Mouse (Mus musculus): Measurements from ENCODE around the gene Bicc1. TPM values are rescaled to one million over a fixed set of nuclear protein-coding genes. Genes with fewer than 3 reads are reported as not detected.
"Not testable (repeated sequence)": the region's sequence is repeated elsewhere in the genome, so short reads cannot be mapped to it uniquely, and the experiment has no call there.

Gene Bicc1
- total RNA-seq, 2 experiments from 2014 or later = 10.2 to 10.8 TPM

- DNase-seq (ENCODE audit: low spot score in 2 of 2) = no peak
Observed at GRCm38 (mm10) chr10:71002871-71003270, 156.6 kb downstream of the Bicc1 start.

- DNase-seq (ENCODE audit: low spot score in 2 of 2) = no peak
Observed at GRCm38 (mm10) chr10:71002186-71002585, 157.3 kb downstream of the Bicc1 start.

DNA sequence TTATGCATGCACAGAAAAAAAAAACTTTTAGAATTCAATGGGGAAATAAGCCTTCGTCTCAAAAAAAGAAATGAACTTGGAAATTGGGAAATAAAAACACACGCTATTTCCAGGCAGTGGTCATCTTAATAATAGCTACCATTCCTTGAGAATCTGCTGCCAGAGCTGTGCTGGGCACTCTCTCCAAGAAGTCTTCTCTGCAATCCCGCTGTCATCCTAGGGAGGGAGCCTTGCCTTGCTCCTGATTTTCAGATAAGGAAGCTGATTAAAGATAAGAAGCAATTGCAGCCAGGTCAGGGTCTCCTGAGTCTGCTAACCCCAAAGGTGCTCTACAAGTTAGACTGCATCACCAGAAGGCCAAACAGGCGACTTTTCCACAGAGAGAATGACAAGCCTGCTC lies 161.4 kb downstream of the Bicc1 start:
- DNase-seq (ENCODE audit: low spot score in 2 of 2) = no peak

DNA sequence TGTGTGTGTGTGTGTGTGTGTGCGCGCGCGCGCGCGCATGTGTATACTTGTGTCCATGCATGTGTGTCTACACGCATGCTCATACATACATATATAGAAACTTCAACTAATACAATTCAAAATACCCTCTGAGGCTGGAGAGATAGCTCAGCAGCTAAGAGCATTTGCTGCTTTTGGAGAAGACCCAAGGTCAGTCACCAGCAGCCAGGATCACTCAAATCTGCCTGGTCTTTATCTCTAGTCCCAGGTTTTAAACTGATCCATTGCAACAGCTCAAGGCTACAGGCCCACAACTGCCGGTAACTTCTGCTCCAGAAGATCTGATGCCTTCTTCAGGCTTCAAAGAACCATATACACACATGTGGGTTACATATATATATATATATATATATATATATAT lies 163.4 kb downstream of the Bicc1 start:
- no peak for DNase-seq (ENCODE audit: low spot score in 2 of 2)

- no peak for DNase-seq (ENCODE audit: low spot score in 2 of 2)
Observed at GRCm38 (mm10) chr10:70994135-70994497, 165.4 kb downstream of the Bicc1 start.

DNA sequence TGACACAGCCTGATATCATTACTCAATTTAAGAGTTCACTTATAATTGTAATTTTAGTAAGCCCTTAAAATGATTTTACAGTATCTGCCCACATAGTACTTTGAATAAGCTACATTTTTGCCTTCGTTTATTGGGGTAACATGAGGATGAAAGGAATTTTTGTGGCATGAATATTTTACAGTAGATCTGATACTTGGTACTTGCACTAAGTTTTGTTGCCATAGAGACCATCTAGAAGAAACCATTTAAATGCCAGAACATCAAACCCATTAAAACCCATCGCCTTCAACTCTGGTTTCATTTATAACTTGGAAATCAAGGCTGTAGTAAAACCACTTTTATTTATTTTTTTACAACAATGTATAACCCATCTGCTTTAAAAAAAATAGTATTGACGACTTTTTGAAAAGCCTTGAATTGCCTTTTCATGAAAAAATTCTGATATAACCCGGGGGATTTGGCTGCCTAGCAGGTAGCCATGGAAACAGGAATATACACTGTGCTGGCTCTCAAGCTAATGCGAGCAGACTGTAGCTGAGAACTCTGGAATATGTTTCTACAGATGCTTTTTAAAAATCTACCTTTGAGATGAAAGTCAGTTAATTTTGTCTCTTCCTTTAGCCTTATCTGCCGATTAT lies 165.9 kb downstream of the Bicc1 start:
- no peak for DNase-seq (ENCODE audit: low spot score in 2 of 2)

DNA sequence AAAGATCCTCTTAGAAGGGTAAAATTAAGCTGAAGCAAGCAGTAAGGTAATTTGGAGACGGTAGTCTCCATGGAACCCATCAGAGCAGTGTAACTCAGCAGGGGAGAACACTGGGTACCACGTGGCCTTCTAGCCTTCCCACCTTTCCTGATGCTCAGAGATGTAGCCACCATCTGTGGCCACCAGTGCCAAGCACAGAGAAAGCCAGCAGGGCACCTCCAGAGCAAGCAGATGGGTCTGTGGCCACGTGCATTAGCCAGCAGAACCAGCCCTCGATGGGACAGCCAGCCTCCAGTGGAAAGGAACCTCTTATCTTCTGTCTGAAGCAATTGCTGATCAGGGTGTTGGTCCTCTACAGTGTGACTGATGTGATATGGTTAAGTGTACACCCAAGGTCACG lies 172.1 kb downstream of the Bicc1 start:
- DNase-seq (ENCODE audit: low spot score in 2 of 2) = no peak

DNA sequence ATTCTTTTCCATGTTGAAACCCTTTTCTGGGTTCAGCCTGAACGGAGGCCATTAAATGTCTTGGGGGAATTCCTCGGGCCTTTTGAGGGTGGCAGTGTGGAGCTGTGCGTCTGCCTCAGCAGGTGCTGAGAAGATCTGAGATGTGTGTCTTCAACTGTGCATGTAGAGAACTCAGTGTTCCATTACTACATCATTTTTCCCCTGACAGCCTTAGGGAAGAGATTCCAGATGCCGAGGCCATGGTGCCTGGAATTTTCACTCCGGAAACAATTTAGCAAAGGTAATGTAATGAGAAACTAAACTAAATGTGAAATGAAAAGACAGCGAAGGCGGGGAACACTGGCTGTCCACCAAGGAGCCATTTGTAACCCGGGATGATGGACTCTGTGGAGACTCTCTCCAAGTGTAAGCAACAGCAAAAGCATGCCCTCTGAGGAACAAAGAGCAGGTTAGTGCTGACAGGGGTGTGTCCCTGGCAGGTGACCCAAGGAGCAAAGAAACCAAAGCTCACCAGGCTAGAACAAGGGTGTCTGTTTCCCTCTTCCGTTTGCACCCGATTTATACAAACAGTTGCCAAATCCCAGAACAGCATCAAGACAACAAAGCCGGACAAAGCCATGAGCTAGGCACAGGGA lies 176.3 kb downstream of the Bicc1 start:
- no peak for DNase-seq (ENCODE audit: low spot score in 2 of 2)

GRCm38 (mm10) chr10:70982156-70982555 lies 177.3 kb downstream of the Bicc1 start:
- no peak for DNase-seq (ENCODE audit: low spot score in 2 of 2)

GRCm38 (mm10) chr10:70979657-70980056 lies 179.8 kb downstream of the Bicc1 start:
- DNase-seq (ENCODE audit: low spot score in 2 of 2) = no peak

DNA sequence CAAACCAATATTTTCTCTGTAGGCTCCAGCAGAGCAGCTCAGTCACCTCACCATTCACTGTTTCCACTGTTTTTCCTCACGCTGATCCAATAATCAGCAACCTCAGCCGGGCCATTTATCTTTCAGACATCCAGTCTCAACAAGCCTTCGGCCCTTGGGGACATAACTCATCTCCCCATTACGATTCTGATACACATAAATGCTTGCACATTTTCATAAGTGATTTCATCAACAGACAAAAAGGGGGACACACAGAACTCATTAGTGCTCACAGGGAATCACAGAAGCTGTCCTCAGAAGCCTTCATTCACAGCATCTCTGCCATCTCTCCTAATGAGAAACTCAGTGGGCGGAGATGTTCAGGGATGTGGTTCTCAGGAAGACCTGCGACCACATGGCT lies 182.4 kb downstream of the Bicc1 start:
- no peak for DNase-seq (ENCODE audit: low spot score in 2 of 2)

DNA sequence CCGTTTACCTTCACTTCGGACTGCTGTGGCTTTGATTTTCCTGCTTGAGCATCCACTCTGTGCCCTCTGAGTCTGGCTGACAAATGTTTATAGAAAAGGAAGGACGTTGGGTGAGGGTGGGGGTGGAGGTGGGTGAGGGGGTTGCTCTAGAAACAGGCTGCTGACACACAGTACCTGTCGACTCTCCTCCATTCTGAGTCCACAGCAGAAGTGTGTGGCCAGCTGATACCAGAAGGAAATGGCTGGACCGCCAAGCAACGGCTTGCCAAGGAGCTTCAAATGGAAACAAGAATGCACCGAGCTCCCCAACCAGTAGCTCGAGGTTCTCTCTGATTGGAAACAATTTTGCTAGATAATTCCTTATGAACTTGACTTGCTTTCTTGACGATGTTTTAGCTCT lies 182.9 kb downstream of the Bicc1 start:
- DNase-seq (ENCODE audit: low spot score in 2 of 2) = no peak

GRCm38 (mm10) chr10:70971156-70971555 lies 188.3 kb downstream of the Bicc1 start:
- no peak for DNase-seq (ENCODE audit: low spot score in 2 of 2)

GRCm38 (mm10) chr10:70968848-70969683 lies 190.4 kb downstream of the Bicc1 start:
- DNase-seq (ENCODE audit: low spot score in 2 of 2) = no peak

DNA sequence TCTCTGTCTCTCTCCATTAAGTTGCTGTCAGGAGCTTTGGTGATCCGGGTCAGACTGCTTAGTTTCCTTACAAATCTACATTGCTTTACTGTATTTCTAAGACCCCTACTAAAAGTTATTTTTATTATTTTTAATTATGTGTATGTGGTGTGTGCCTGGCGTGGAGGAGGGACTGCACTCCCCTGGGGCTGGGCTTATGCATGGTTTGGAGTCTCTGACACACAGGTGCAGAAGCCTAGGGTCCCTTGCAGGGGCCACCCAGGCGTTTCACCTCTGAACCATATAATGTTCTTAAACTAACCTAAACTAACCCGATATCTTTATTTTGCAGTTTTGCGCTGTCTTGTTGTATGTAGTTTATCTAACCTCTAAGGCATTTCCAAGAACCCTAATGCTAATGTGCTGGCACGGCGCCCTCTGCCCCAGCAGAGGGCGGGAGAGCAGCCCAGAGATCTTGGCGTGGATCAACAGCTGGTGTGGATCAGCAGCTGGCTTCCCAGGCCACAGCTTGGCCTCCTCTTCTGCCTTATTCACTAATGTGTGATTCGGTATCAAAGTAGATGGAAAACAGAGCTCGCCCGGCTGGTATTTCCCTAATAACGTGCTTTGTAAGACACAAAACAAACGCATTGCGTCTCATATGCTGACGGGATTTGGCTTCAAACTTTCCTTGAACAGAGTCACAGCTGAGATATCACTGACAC lies 192.7 kb downstream of the Bicc1 start:
- peak in 1 of 2 experiments; percentile 25 for DNase-seq (ENCODE audit: low spot score in 2 of 2)

DNA sequence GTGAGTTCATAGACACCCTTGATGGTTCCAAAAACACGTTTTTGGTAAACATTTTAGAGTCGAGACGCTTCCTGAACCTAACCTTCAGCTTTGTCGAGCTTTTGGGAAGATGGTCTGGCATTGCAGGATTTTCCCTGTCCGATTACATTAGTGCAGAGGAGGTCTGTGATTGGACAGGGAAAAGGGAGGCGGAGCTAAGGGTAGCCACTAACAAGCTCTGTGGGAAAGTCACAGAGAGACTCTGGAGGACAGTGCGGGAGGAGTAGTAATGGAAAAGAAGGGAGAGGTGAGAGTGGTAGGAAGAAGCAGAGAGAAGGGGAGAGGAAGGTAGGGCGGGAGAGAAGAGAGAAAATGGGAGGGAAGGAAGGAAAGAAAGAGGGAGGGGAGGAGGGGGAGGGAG lies 194.8 kb downstream of the Bicc1 start:
- no peak for DNase-seq (ENCODE audit: low spot score in 2 of 2)

DNA sequence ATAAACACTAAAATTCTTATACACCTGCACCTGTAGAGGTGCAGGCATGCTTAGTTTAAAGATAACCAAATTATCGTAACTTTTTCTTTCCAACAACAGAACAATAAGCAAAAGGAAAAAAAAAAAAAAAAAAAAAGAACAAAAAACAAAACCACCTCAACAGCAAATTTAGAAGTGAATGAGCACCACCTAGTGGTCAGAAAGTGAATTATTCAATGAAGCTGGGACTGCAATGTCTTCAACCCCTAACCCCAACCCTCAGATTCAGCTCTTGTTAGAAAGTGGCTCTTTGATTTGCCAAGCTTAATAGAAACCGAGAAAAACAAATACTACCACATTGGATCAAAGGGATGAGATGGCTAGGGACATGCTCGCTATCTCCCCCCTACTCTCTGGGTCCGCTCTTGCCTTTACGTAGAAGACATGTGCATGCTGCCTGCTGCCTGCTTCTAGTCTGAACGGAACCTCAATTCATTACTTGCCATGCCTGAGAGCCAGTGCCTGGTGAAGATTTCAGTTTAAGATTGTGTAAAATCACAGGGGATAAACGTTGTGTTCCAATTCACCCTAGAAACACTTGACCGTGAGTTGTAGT lies 195.8 kb downstream of the Bicc1 start:
- peak in 1 of 2 experiments; percentile 18 for DNase-seq (ENCODE audit: low spot score in 2 of 2)

DNA sequence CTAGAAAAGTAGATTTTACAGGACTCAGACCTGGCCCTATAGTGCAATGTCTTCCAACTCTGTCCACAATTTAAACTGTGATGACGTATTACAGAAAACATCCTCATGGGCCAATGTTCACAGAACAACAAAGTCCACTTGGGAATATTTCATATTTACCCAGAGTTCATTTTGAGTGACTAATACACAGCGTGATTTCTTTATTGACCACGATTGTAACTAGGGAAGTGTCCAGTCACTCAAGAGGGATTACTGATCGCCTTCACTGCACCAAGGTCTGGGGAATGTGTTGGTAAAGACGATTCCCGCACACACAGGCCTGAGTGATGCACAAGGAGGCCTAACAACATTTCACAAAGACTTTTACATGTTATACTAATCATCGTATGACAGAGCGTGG lies 197.9 kb downstream of the Bicc1 start:
- no peak for DNase-seq (ENCODE audit: low spot score in 2 of 2)

- DNase-seq (ENCODE audit: low spot score in 2 of 2) = not testable (repeated sequence)
Observed at GRCm38 (mm10) chr10:70960396-70960795, 199.1 kb downstream of the Bicc1 start.

DNA sequence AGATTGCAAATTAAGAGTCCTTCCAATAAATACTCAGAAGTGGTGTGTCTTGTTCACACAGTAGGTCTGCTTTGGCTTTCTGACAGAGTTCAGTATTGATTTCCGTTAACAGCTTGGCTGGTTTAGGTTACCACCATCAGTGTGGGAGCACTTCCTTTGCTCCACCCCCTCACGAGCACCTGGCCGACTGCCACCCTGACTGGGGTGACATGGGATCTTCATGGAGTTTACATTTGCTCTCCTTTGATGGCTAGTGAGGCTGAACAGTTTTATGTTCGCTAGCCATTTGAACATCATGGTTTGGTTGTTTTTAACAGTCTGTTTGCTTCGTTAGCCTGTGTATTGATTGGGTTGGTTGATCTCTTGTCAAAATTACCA lies 206.7 kb downstream of the Bicc1 start:
- no peak for DNase-seq (ENCODE audit: low spot score in 2 of 2)

GRCm38 (mm10) chr10:70952056-70952769 lies 207.3 kb downstream of the Bicc1 start:
- no peak for DNase-seq (ENCODE audit: low spot score in 2 of 2)

All from adrenal gland, adult 18-20 months (tissue).